Mouse (Mus musculus): ENCODE results near the gene Btg4. TPM values are rescaled to one million over a fixed set of nuclear protein-coding genes. Genes with fewer than 3 reads are reported as not detected.
A peak's percentile ranks its signal among the peaks of the same experiment; 100 is the strongest.

The Btg4 gene
- total and polyA plus RNA-seq, 2 experiments from 2014 or later, result not detected

- WGBS, result 72% methylated on average over 4 of the region's 4 CpGs
- no peak for ATAC-seq (ENCODE audit: insufficient read depth, low read depth)
- no peaks in the 10 kb centered on the region for H3K4me1 ChIP-seq (ENCODE audit: control insufficient read depth, insufficient read depth)
- DNase-seq (ENCODE audit: low spot score), result no peak
- no peak for TF ChIP-seq CTCF (IDR thresholded peaks at IDR 0.05; ENCODE audit: low read depth)
- no peak for TF ChIP-seq EP300 (IDR thresholded peaks at IDR 0.05; ENCODE audit: low read depth)
- no peak overlapping the region for H3K4me2 ChIP-seq (ENCODE audit: low read depth, low read length)
- H3K27me3 ChIP-seq (ENCODE audit: control insufficient read depth, insufficient read depth, low read length), result no peaks in the 10 kb centered on the region
- H3K27ac ChIP-seq (ENCODE audit: low read depth), result no peak overlapping the region
- H3K36me3 ChIP-seq (replicated peaks; ENCODE audit: control insufficient read depth, insufficient read depth, low read length), result no peaks in the 10 kb centered on the region
- H3K9me3 ChIP-seq (replicated peaks; ENCODE audit: control insufficient read depth, low read length), result no peaks in the 10 kb centered on the region
- H3K4me3 ChIP-seq (ENCODE audit: low read depth, low read length), result no peak overlapping the region
- H3K9ac ChIP-seq (replicated peaks; ENCODE audit: low read depth, low read length), result no peak overlapping the region
These were observed 39.4 kb upstream of the Btg4 start for GRCm38 (mm10) chr9:51021123-51021795.

GRCm38 (mm10) chr9:51026952-51027351 lies 33.7 kb upstream of the Btg4 start:
- H3K4me1 ChIP-seq (ENCODE audit: control insufficient read depth, insufficient read depth), result no peaks in the 10 kb centered on the region
- no peaks in the 10 kb centered on the region for H3K36me3 ChIP-seq (replicated peaks; ENCODE audit: control insufficient read depth, insufficient read depth, low read length)
- no peaks in the 10 kb centered on the region for H3K9me3 ChIP-seq (replicated peaks; ENCODE audit: control insufficient read depth, low read length)
- ATAC-seq (ENCODE audit: insufficient read depth, low read depth) (no peak), DNase-seq (ENCODE audit: low spot score) (no peak)
- no peak overlapping the region for H3K4me2 ChIP-seq (ENCODE audit: low read depth, low read length)
- TF ChIP-seq CTCF (IDR thresholded peaks at IDR 0.05; ENCODE audit: low read depth) (no peak; the same call in 1 of the 2 replicates), EP300 (IDR thresholded peaks at IDR 0.05; ENCODE audit: low read depth) (no peak)
- H3K4me3 ChIP-seq (ENCODE audit: low read depth, low read length), result no peak overlapping the region
- WGBS, result 77% methylated on average over 1 of the region's 1 CpGs
- H3K27ac ChIP-seq (ENCODE audit: low read depth), result no peak overlapping the region
- H3K9ac ChIP-seq (replicated peaks; ENCODE audit: low read depth, low read length), result no peak overlapping the region
- H3K27me3 ChIP-seq (ENCODE audit: control insufficient read depth, insufficient read depth, low read length), result no peaks in the 10 kb centered on the region

GRCm38 (mm10) chr9:51030147-51030546 lies 30.6 kb upstream of the Btg4 start:
- DNase-seq (ENCODE audit: low spot score) (no peak), ATAC-seq (ENCODE audit: insufficient read depth, low read depth) (no peak)
- Histone ChIP-seq H3K27me3 (ENCODE audit: control insufficient read depth, insufficient read depth, low read length) (no peaks in the 10 kb centered on the region), H3K9ac (replicated peaks; ENCODE audit: low read depth, low read length) (no peak overlapping the region), H3K4me2 (ENCODE audit: low read depth, low read length) (no peak overlapping the region), H3K27ac (ENCODE audit: low read depth) (no peak overlapping the region), H3K4me1 (ENCODE audit: control insufficient read depth, insufficient read depth) (no peaks in the 10 kb centered on the region), H3K4me3 (ENCODE audit: low read depth, low read length) (no peak overlapping the region), H3K36me3 (replicated peaks; ENCODE audit: control insufficient read depth, insufficient read depth, low read length) (no peaks in the 10 kb centered on the region), H3K9me3 (replicated peaks; ENCODE audit: control insufficient read depth, low read length) (no peaks in the 10 kb centered on the region)
- TF ChIP-seq CTCF (IDR thresholded peaks at IDR 0.05; ENCODE audit: low read depth) (no peak), EP300 (IDR thresholded peaks at IDR 0.05; ENCODE audit: low read depth) (no peak)
- 38% methylated on average over 1 of the region's 1 CpGs for WGBS

GRCm38 (mm10) chr9:51031603-51032002 lies 29.1 kb upstream of the Btg4 start:
- no peak for TF ChIP-seq CTCF (IDR thresholded peaks at IDR 0.05; ENCODE audit: low read depth)
- no peak for TF ChIP-seq EP300 (IDR thresholded peaks at IDR 0.05; ENCODE audit: low read depth)
- 35% methylated on average over 6 of the region's 6 CpGs for WGBS

GRCm38 (mm10) chr9:51032291-51032690 lies 28.4 kb upstream of the Btg4 start:
- no peaks in the 10 kb centered on the region for H3K9me3 ChIP-seq (replicated peaks; ENCODE audit: control insufficient read depth, low read length)
- no peaks in the 10 kb centered on the region for H3K27me3 ChIP-seq (ENCODE audit: control insufficient read depth, insufficient read depth, low read length)
- 78% methylated on average over 8 of the region's 8 CpGs for WGBS
- H3K4me2 ChIP-seq (ENCODE audit: low read depth, low read length), result no peak overlapping the region
- TF ChIP-seq EP300 (IDR thresholded peaks at IDR 0.05; ENCODE audit: low read depth) (no peak), CTCF (IDR thresholded peaks at IDR 0.05; ENCODE audit: low read depth) (no peak)
- H3K9ac ChIP-seq (replicated peaks; ENCODE audit: low read depth, low read length), result no peak overlapping the region
- ATAC-seq (ENCODE audit: insufficient read depth, low read depth) (no peak), DNase-seq (ENCODE audit: low spot score) (no peak)
- H3K27ac ChIP-seq (ENCODE audit: low read depth), result no peak overlapping the region
- H3K36me3 ChIP-seq (replicated peaks; ENCODE audit: control insufficient read depth, insufficient read depth, low read length), result no peaks in the 10 kb centered on the region
- no peaks in the 10 kb centered on the region for H3K4me1 ChIP-seq (ENCODE audit: control insufficient read depth, insufficient read depth)
- no peak overlapping the region for H3K4me3 ChIP-seq (ENCODE audit: low read depth, low read length)

More at GRCm38 (mm10) chr9:51031603-51032002, 29.1 kb upstream of the Btg4 start:
- H3K4me3 ChIP-seq (ENCODE audit: low read depth, low read length), result no peak overlapping the region
- H3K27me3 ChIP-seq (ENCODE audit: control insufficient read depth, insufficient read depth, low read length), result no peaks in the 10 kb centered on the region
- DNase-seq (ENCODE audit: low spot score) (no peak), ATAC-seq (ENCODE audit: insufficient read depth, low read depth) (peak; percentile 39; the same call in 1 of the 2 replicates)
- H3K9me3 ChIP-seq (replicated peaks; ENCODE audit: control insufficient read depth, low read length), result no peaks in the 10 kb centered on the region
- no peaks in the 10 kb centered on the region for H3K4me1 ChIP-seq (ENCODE audit: control insufficient read depth, insufficient read depth)
- H3K27ac ChIP-seq (ENCODE audit: low read depth), result no peak overlapping the region; the same call in 1 of the 2 replicates
- H3K9ac ChIP-seq (replicated peaks; ENCODE audit: low read depth, low read length), result no peak overlapping the region
- H3K36me3 ChIP-seq (replicated peaks; ENCODE audit: control insufficient read depth, insufficient read depth, low read length), result no peaks in the 10 kb centered on the region
- no peak overlapping the region for H3K4me2 ChIP-seq (ENCODE audit: low read depth, low read length)

Measured in heart, postnatal 0 days (tissue).